Mouse (Mus musculus) embryonic fibroblast, embryonic 13.5 days (primary cell): ENCODE results near the gene Grin1. TPM values are rescaled to one million over a fixed set of nuclear protein-coding genes. Genes with fewer than 3 reads are reported as not detected.

Source experiments
- H3K27ac ChIP-seq: 2 replicates; pipeline ENCODE4 v1.5.1; 2012; ENCODE audit warnings: low read length, control low read depth, inconsistent platforms; ENCODE audit not compliant: insufficient read depth
- H3K4me1 ChIP-seq: 2 replicates; pipeline ENCODE4 v1.6.1; 2011; ENCODE audit warnings: low read length; ENCODE audit not compliant: control insufficient read depth, insufficient read depth
- H3K4me3 ChIP-seq: 2 replicates; pipeline ENCODE4 v1.5.1; 2011; ENCODE audit warnings: mild to moderate bottlenecking, control low read depth, low read length; ENCODE audit not compliant: insufficient read depth
- CTCF ChIP-seq: IDR thresholded peaks from 2 replicates; pipeline ENCODE4 v1.5.1; 2011; ENCODE audit warnings: mild to moderate bottlenecking, control low read depth, low read length, moderate library complexity, borderline replicate concordance; ENCODE audit not compliant: insufficient read depth
- POLR2A ChIP-seq: IDR thresholded peaks from 2 replicates; pipeline ENCODE4 v1.6.1; 2011; ENCODE audit warnings: low read depth, mild to moderate bottlenecking, control low read depth, low read length, moderate library complexity
- polyA plus RNA-seq: library from polyadenylated mRNA; stranded (reverse); fragments of >200 nt; gene quantifications from 2 replicates; pipeline ENCODE4 v1.2.4, GENCODE M21; 2011; ENCODE audit warnings: low read depth; ENCODE audit not compliant: missing spikeins, insufficient read length

Gene Grin1
- polyA plus RNA-seq, 1 experiment: 1.7 TPM

- Histone ChIP-seq H3K27ac (no peak overlapping the region), H3K4me1 (0 out of 2 replicates have a peak, but pooled peaks cover 3% of the 10 kb centered on the region), H3K4me3 (no peak overlapping the region)
- no peak for TF ChIP-seq POLR2A
- TF ChIP-seq CTCF: no peak
Measured at GRCm38 (mm10) chr2:25241438-25241775, 77.6 kb downstream of the Grin1 start.

Other genes starting within 250 kb of the Grin1 start
- gene Entpd8, start 238.9 kb downstream of the Grin1 start, polyA plus RNA-seq: not detected in 2 replicates
- not detected in 2 replicates for gene Noxa1, start 224.0 kb downstream of the Grin1 start, polyA plus RNA-seq
- 1.7 and 3.2 TPM in 2 replicates for gene Nrarp, start 138.4 kb downstream of the Grin1 start, polyA plus RNA-seq
- 17.5 and 21.8 TPM in 2 replicates for gene Tor4a, start 122.3 kb downstream of the Grin1 start, polyA plus RNA-seq
- 38.8 and 42.3 TPM in 2 replicates for gene Nelfb, start 107.7 kb downstream of the Grin1 start, polyA plus RNA-seq
- gene Stpg3, start 104.5 kb downstream of the Grin1 start, polyA plus RNA-seq: not detected in 2 replicates
- gene Fam166a, start 100.4 kb downstream of the Grin1 start, polyA plus RNA-seq: not detected in 2 replicates
- gene Tubb4b, start 94.5 kb downstream of the Grin1 start, polyA plus RNA-seq: 209 and 237 TPM in 2 replicates
- not detected in 2 replicates for gene Slc34a3, start 84.8 kb downstream of the Grin1 start, polyA plus RNA-seq
- gene Rnf224, start 82.4 kb downstream of the Grin1 start, polyA plus RNA-seq: not detected in 2 replicates
- gene Rnf208, start 76.9 kb downstream of the Grin1 start, polyA plus RNA-seq: 0.42 TPM in 1 of 2 replicates, not detected in the other
- gene Cysrt1, start 76.7 kb downstream of the Grin1 start, polyA plus RNA-seq: not detected in 2 replicates
- 2.3 TPM in 1 of 2 replicates, not detected in the other for gene AL732309.1, start 72.3 kb downstream of the Grin1 start, polyA plus RNA-seq
- 11.6 and 15.3 TPM in 2 replicates for gene Tmem203, start 63.7 kb downstream of the Grin1 start, polyA plus RNA-seq
- gene Tprn, start 56.6 kb downstream of the Grin1 start, polyA plus RNA-seq: 7.1 and 9.5 TPM in 2 replicates
- 46.2 and 49.4 TPM in 2 replicates for gene Ssna1, start 46.7 kb downstream of the Grin1 start, polyA plus RNA-seq
- gene Anapc2, start 46.7 kb downstream of the Grin1 start, polyA plus RNA-seq: 93.8 and 95.3 TPM in 2 replicates
- not detected in 2 replicates for gene Tmem210, start 31.0 kb downstream of the Grin1 start, polyA plus RNA-seq
- gene Lrrc26, start 29.3 kb downstream of the Grin1 start, polyA plus RNA-seq: not detected in 2 replicates
- 41.1 and 70.7 TPM in 2 replicates for gene Man1b1, start 13.2 kb upstream of the Grin1 start, polyA plus RNA-seq
- gene Dpp7, start 37.2 kb upstream of the Grin1 start, polyA plus RNA-seq: 29.9 and 32.9 TPM in 2 replicates
- 40.0 and 42.2 TPM in 2 replicates for gene Uap1l1, start 46.5 kb upstream of the Grin1 start, polyA plus RNA-seq
- gene Sapcd2, start 53.1 kb upstream of the Grin1 start, polyA plus RNA-seq: 3.3 and 5.2 TPM in 2 replicates
- 0.33 and 2.2 TPM in 2 replicates for gene Entpd2, start 76.7 kb upstream of the Grin1 start, polyA plus RNA-seq
- 86.0 and 107 TPM in 2 replicates for gene Npdc1, start 80.2 kb upstream of the Grin1 start, polyA plus RNA-seq
- gene Fut7, start 104.1 kb upstream of the Grin1 start, polyA plus RNA-seq: not detected in 2 replicates
- 7.8 and 12.1 TPM in 2 replicates for gene Abca2, start 109.5 kb upstream of the Grin1 start, polyA plus RNA-seq
- not detected in 2 replicates for gene Clic3, start 137.7 kb upstream of the Grin1 start, polyA plus RNA-seq
- gene Paxx, start 141.9 kb upstream of the Grin1 start, polyA plus RNA-seq: 12.9 and 13.6 TPM in 2 replicates
- not detected in 2 replicates for gene Ptgds, start 150.9 kb upstream of the Grin1 start, polyA plus RNA-seq
- not detected in 2 replicates for gene Lcn12, start 174.7 kb upstream of the Grin1 start, polyA plus RNA-seq
- 28.0 and 40.7 TPM in 2 replicates for gene Fbxw5, start 181.6 kb upstream of the Grin1 start, polyA plus RNA-seq
- gene C8g, start 182.5 kb upstream of the Grin1 start, polyA plus RNA-seq: 0.91 and 1.2 TPM in 2 replicates
- 11.5 and 13.1 TPM in 2 replicates for gene Traf2, start 227.8 kb upstream of the Grin1 start, polyA plus RNA-seq
- 102 and 122 TPM in 2 replicates for gene Edf1, start 238.7 kb upstream of the Grin1 start, polyA plus RNA-seq